In genomic region chr17:84257927-84258532, GRCm38 (mm10) we compare ENCODE assay signal across 13 mouse cellular contexts.
DNase-seq lines count a peak whose midpoint lies in the region; ATAC-seq and TF ChIP-seq lines count a peak whose summit lies in the region.
"Had no signal": no experiment of that assay in that cellular context is flagged by ENCODE, and none has a peak within 500 bp of the region (broad histone marks: within the 10 kb centered on the region; RNA-seq: fewer than 3 reads in every experiment).

No protein-coding gene starts in this region.

- no peak overlapping the region for H3K4me2 ChIP-seq in intestine, embryonic 16.5 days (ENCODE audit: low read depth, low read length)
- H3K4me2 ChIP-seq in intestine, postnatal 0 days (replicated peaks; ENCODE audit: low read depth) = no peak overlapping the region
- no peak overlapping the region for H3K4me2 ChIP-seq in forebrain, embryonic 16.5 days (ENCODE audit: low read length)
- no peak overlapping the region for H3K4me2 ChIP-seq in midbrain, embryonic 16.5 days (ENCODE audit: low read length)
- H3K4me2 ChIP-seq: liver, embryonic 15.5 days had no signal

- H3K4me3 ChIP-seq in intestine, embryonic 16.5 days (ENCODE audit: low read length) = no peak overlapping the region
- no peak overlapping the region for H3K4me3 ChIP-seq in intestine, postnatal 0 days (ENCODE audit: low read depth, low read length)
- no peak overlapping the region for H3K4me3 ChIP-seq in embryonic facial prominence, embryonic 10.5 days
- H3K4me3 ChIP-seq in forebrain, embryonic 16.5 days (replicated peaks; ENCODE audit: low read length) = no peak overlapping the region
- H3K4me3 ChIP-seq in midbrain, embryonic 16.5 days (ENCODE audit: low read depth, low read length) = no peak overlapping the region
- H3K4me3 ChIP-seq: liver, embryonic 15.5 days; megakaryocyte, embryonic 14.5 days had no signal

- H3K9ac ChIP-seq in intestine, embryonic 16.5 days (ENCODE audit: low read depth, low read length) = no peak overlapping the region
- H3K9ac ChIP-seq in intestine, postnatal 0 days (ENCODE audit: low read depth, low read length) = no peak overlapping the region
- no peak overlapping the region for H3K9ac ChIP-seq in forebrain, embryonic 16.5 days (replicated peaks; ENCODE audit: low read depth, low read length)
- no peak overlapping the region for H3K9ac ChIP-seq in midbrain, embryonic 16.5 days (ENCODE audit: low read depth, low read length)
- H3K9ac ChIP-seq: liver, embryonic 15.5 days had no signal

- H3K9me3 ChIP-seq in intestine, embryonic 16.5 days (ENCODE audit: control insufficient read depth, low read length) = no peaks in the 10 kb centered on the region
- H3K9me3 ChIP-seq in intestine, postnatal 0 days (ENCODE audit: control insufficient read depth) = no peaks in the 10 kb centered on the region
- H3K9me3 ChIP-seq in embryonic facial prominence, embryonic 10.5 days = no peaks in the 10 kb centered on the region
- H3K9me3 ChIP-seq in forebrain, embryonic 16.5 days (ENCODE audit: control insufficient read depth, low read length) = no peaks in the 10 kb centered on the region
- H3K9me3 ChIP-seq in midbrain, embryonic 16.5 days (replicated peaks; ENCODE audit: control insufficient read depth, low read length, poor library complexity, severe bottlenecking) = no peaks in the 10 kb centered on the region
- H3K9me3 ChIP-seq: liver, embryonic 15.5 days; megakaryocyte, embryonic 14.5 days had no signal

- no peaks in the 10 kb centered on the region for H3K27me3 ChIP-seq in intestine, embryonic 16.5 days (replicated peaks; ENCODE audit: control insufficient read depth, insufficient read depth, low read length)
- no peaks in the 10 kb centered on the region for H3K27me3 ChIP-seq in intestine, postnatal 0 days (replicated peaks; ENCODE audit: control insufficient read depth, insufficient read depth, low read length)
- H3K27me3 ChIP-seq in embryonic facial prominence, embryonic 10.5 days (replicated peaks; ENCODE audit: low read depth, poor library complexity, severe bottlenecking) = no peaks in the 10 kb centered on the region
- H3K27me3 ChIP-seq in forebrain, embryonic 16.5 days (replicated peaks; ENCODE audit: control insufficient read depth, insufficient read depth, low read length) = no peaks in the 10 kb centered on the region
- H3K27me3 ChIP-seq in midbrain, embryonic 16.5 days (ENCODE audit: control insufficient read depth, insufficient read depth, low read depth, low read length) = no peaks in the 10 kb centered on the region
- H3K27me3 ChIP-seq: CH12.LX; liver, embryonic 15.5 days; megakaryocyte, embryonic 14.5 days had no signal

- peaks cover 8% of the 10 kb centered on the region; the same call in 1 of the 2 replicates for H3K4me1 ChIP-seq in intestine, embryonic 16.5 days (ENCODE audit: control insufficient read depth, insufficient read depth, low read length)
- H3K4me1 ChIP-seq in intestine, postnatal 0 days (replicated peaks; ENCODE audit: control insufficient read depth, insufficient read depth, low read length) = 0 out of 2 replicates have a peak, but pooled peaks cover 2% of the 10 kb centered on the region
- H3K4me1 ChIP-seq in embryonic facial prominence, embryonic 10.5 days = peaks cover 45% of the 10 kb centered on the region
- peaks cover 16% of the 10 kb centered on the region for H3K4me1 ChIP-seq in forebrain, embryonic 16.5 days (replicated peaks; ENCODE audit: control insufficient read depth, insufficient read depth, low read length)
- peaks cover 6% of the 10 kb centered on the region; the same call in 1 of the 2 replicates for H3K4me1 ChIP-seq in midbrain, embryonic 16.5 days (ENCODE audit: control insufficient read depth, insufficient read depth, low read length)

- H3K27ac ChIP-seq in intestine, embryonic 16.5 days (ENCODE audit: low read length) = peak overlapping the region; percentile 38; the same call in 1 of the 2 replicates
- no peak overlapping the region for H3K27ac ChIP-seq in intestine, postnatal 0 days (ENCODE audit: low read depth, low read length)
- peak overlapping the region; percentile 60; the same call in 1 of the 2 replicates for H3K27ac ChIP-seq in embryonic facial prominence, embryonic 10.5 days (replicated peaks)
- peak overlapping the region; percentile 82 for H3K27ac ChIP-seq in forebrain, embryonic 16.5 days (ENCODE audit: low read length)
- peak overlapping the region; percentile 2; the same call in 1 of the 2 replicates for H3K27ac ChIP-seq in midbrain, embryonic 16.5 days (ENCODE audit: low read length)
- H3K27ac ChIP-seq: liver, embryonic 15.5 days had no signal

- no peaks in the 10 kb centered on the region for H3K36me3 ChIP-seq in intestine, embryonic 16.5 days (ENCODE audit: control insufficient read depth, insufficient read depth, low read length)
- no peaks in the 10 kb centered on the region for H3K36me3 ChIP-seq in intestine, postnatal 0 days (ENCODE audit: control insufficient read depth, insufficient read depth)
- peaks cover 4% of the 10 kb centered on the region; the same call in 1 of the 2 replicates for H3K36me3 ChIP-seq in embryonic facial prominence, embryonic 10.5 days (replicated peaks)
- H3K36me3 ChIP-seq in forebrain, embryonic 16.5 days (ENCODE audit: control insufficient read depth, insufficient read depth) = no peaks in the 10 kb centered on the region
- no peaks in the 10 kb centered on the region for H3K36me3 ChIP-seq in midbrain, embryonic 16.5 days (ENCODE audit: control insufficient read depth, insufficient read depth, low read length)
- H3K36me3 ChIP-seq: liver, embryonic 15.5 days had no signal

- no peak for DNase-seq in embryonic facial prominence, embryonic 10.5 days (ENCODE audit: low spot score)
- no peak for DNase-seq in right cerebral cortex, postnatal 14 days
- DNase-seq: adrenal gland, postnatal 25 days; gastrocnemius, postnatal 10 days; kidney, adult 8-10 months had no signal

- TF ChIP-seq CTCF in intestine, postnatal 0 days (IDR thresholded peaks at IDR 0.05; ENCODE audit: low read depth) = no peak

- WGBS in intestine, embryonic 16.5 days = 70% methylated on average over 5 of the region's 5 CpGs
- WGBS in intestine, postnatal 0 days = 76% methylated on average over 5 of the region's 5 CpGs
- 78% methylated on average over 5 of the region's 5 CpGs for WGBS in embryonic facial prominence, embryonic 10.5 days
- WGBS in forebrain, embryonic 16.5 days = 81% methylated on average over 5 of the region's 5 CpGs
- 83% methylated on average over 5 of the region's 5 CpGs for WGBS in midbrain, embryonic 16.5 days

- no peak for ATAC-seq in intestine, embryonic 16.5 days
- ATAC-seq in intestine, postnatal 0 days = no peak
- ATAC-seq in forebrain, embryonic 16.5 days = 0 out of 2 replicates have a peak, but pooled peaks have one; percentile 3
- ATAC-seq in midbrain, embryonic 16.5 days = no peak; the same call in 1 of the 2 replicates
- no peak for ATAC-seq in frontal cortex, adult (ENCODE audit: low TSS enrichment)
